Comparison of ENCODE assay signal across 8 mouse cellular contexts in the genomic region with DNA sequence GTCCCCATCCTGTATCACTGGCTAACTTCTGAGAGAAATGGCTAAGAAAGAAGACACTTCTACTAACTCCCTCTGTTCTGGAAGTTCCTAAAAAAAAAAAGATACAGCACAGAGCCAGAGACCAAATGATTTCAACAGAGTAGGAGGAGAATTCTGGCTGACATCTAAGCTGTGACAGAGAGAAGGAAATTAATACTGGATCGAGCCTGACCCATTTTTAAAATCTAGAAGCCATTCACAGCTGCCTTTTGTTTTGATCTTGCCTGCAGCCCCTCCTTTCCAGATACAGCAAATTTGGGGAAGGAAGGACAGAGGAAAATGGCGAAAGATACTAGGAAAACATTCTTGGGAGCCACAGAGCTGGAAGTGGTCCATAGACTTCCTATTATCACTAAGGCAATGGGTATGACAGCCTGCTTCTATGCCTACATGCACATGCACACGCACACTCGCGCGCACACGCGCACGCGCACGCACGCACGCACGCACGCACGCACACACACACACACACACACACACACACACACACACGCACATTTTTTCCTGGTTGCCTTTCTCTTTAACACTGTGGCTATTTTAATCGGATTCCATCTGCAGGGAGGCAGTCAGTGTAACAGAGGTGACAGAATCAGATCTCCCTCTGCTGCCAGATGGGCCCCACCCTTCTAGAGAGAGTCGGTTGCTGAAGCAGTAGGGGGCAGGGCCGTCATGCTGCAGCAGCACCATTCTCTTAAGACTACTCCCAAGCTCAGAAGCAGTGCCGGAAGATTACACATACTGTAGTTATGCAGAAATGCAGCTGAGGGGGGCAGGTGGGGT. TPM values are rescaled to one million over a fixed set of nuclear protein-coding genes. Genes with fewer than 3 reads are reported as not detected.
DNase-seq lines count a peak whose midpoint lies in the region; ATAC-seq and TF ChIP-seq lines count a peak whose summit lies in the region.

No protein-coding gene starts in this region.

- H3K9ac ChIP-seq in kidney, embryonic 14.5 days (ENCODE audit: low read depth, low read length) = peak overlapping the region; percentile 4; the same call in 1 of the 2 replicates
- peak overlapping the region; percentile 4; the same call in 1 of the 2 replicates for H3K9ac ChIP-seq in liver, embryonic 11.5 days (ENCODE audit: low read depth, low read length)
- peak overlapping the region; percentile 43 for H3K9ac ChIP-seq in neural tube, embryonic 12.5 days

- H3K27me3 ChIP-seq in kidney, embryonic 14.5 days (ENCODE audit: control insufficient read depth, insufficient read depth, low read length) = no peaks in the 10 kb centered on the region; the same call in 1 of the 2 replicates
- no peaks in the 10 kb centered on the region for H3K27me3 ChIP-seq in liver, embryonic 11.5 days (replicated peaks; ENCODE audit: control insufficient read depth, insufficient read depth, low read length)
- peaks cover 3% of the 10 kb centered on the region for H3K27me3 ChIP-seq in neural tube, embryonic 12.5 days (replicated peaks)

- no peak; the same call in none of the 2 replicates for TF ChIP-seq POLR2A in cortical plate, adult 2 months (IDR thresholded peaks at IDR 0.05; ENCODE audit: extremely low read depth, insufficient read depth, low read length)

- H3K36me3 ChIP-seq in kidney, embryonic 14.5 days (ENCODE audit: control insufficient read depth, insufficient read depth, low read length) = 0 out of 2 replicates have a peak, but pooled peaks cover 2% of the 10 kb centered on the region
- H3K36me3 ChIP-seq in liver, embryonic 11.5 days (ENCODE audit: control insufficient read depth, insufficient read depth, low read length) = no peaks in the 10 kb centered on the region
- peaks cover 3% of the 10 kb centered on the region; the same call in 1 of the 2 replicates for H3K36me3 ChIP-seq in neural tube, embryonic 12.5 days

- ATAC-seq in kidney, embryonic 14.5 days (ENCODE audit: low FRiP score, low TSS enrichment) = peak; percentile 17; the same call in 1 of the 2 replicates
- ATAC-seq in liver, embryonic 11.5 days (replicated peaks; ENCODE audit: low FRiP score) = peak; percentile 56
- ATAC-seq in neural tube, embryonic 12.5 days (ENCODE audit: low FRiP score, low read depth) = no peak
- ATAC-seq in monocyte, adult 5-6 weeks (replicated peaks; ENCODE audit: insufficient number of reproducible peaks, low FRiP score, low TSS enrichment, poor library complexity, severe bottlenecking) = no peak

- H3K4me3 ChIP-seq in cortical plate, adult 2 months (ENCODE audit: insufficient read depth, low read length) = peak overlapping the region; percentile 87
- H3K4me3 ChIP-seq in kidney, embryonic 14.5 days (ENCODE audit: low read length) = peak overlapping the region; percentile 15
- peak overlapping the region; percentile 35 for H3K4me3 ChIP-seq in liver, embryonic 11.5 days (ENCODE audit: low read depth, low read length)
- H3K4me3 ChIP-seq in neural tube, embryonic 12.5 days = peak overlapping the region; percentile 91

- H3K9me3 ChIP-seq in kidney, embryonic 14.5 days (ENCODE audit: control insufficient read depth, low read length) = no peaks in the 10 kb centered on the region
- no peaks in the 10 kb centered on the region for H3K9me3 ChIP-seq in liver, embryonic 11.5 days (ENCODE audit: control insufficient read depth, low read length)
- no peaks in the 10 kb centered on the region for H3K9me3 ChIP-seq in neural tube, embryonic 12.5 days

- DNase-seq in ovary, adult 18-20 months (ENCODE audit: low spot score) = peak; percentile 30
- DNase-seq in ovary, postnatal 14 days (ENCODE audit: low spot score) = no peak
- peak; percentile 98 for DNase-seq in heart, adult 11 months
- DNase-seq in liver, embryonic 11.5 days (ENCODE audit: low spot score) = no peak

- peak overlapping the region; percentile 63 for H3K4me2 ChIP-seq in kidney, embryonic 14.5 days (replicated peaks; ENCODE audit: low read depth, low read length)
- H3K4me2 ChIP-seq in liver, embryonic 11.5 days = peak overlapping the region; percentile 77
- peak overlapping the region; percentile 81 for H3K4me2 ChIP-seq in neural tube, embryonic 12.5 days (replicated peaks)

- H3K27ac ChIP-seq in cortical plate, adult 2 months (ENCODE audit: insufficient read depth, low read length) = peak overlapping the region; percentile 84
- H3K27ac ChIP-seq in kidney, embryonic 14.5 days (ENCODE audit: low read depth, low read length) = peak overlapping the region; percentile 26; the same call in 1 of the 2 replicates
- no peak overlapping the region for H3K27ac ChIP-seq in liver, embryonic 11.5 days (ENCODE audit: low read depth, low read length)
- H3K27ac ChIP-seq in neural tube, embryonic 12.5 days = peak overlapping the region; percentile 29

- H3K4me1 ChIP-seq in cortical plate, adult 2 months (ENCODE audit: control insufficient read depth, insufficient read depth, low read length) = peaks cover 21% of the 10 kb centered on the region
- H3K4me1 ChIP-seq in kidney, embryonic 14.5 days (ENCODE audit: control insufficient read depth, insufficient read depth, low read length) = peaks cover 27% of the 10 kb centered on the region
- peaks cover 38% of the 10 kb centered on the region for H3K4me1 ChIP-seq in liver, embryonic 11.5 days (replicated peaks; ENCODE audit: control insufficient read depth, insufficient read depth, low read length)
- H3K4me1 ChIP-seq in neural tube, embryonic 12.5 days = peaks cover 39% of the 10 kb centered on the region

- TF ChIP-seq CTCF in cortical plate, adult 2 months (IDR thresholded peaks at IDR 0.05; ENCODE audit: extremely low read depth, insufficient read depth, low read length) = no peak

- WGBS in kidney, embryonic 14.5 days = 61% methylated on average over 21 of the region's 21 CpGs
- 50% methylated on average over 21 of the region's 21 CpGs for WGBS in liver, embryonic 11.5 days
- WGBS in neural tube, embryonic 12.5 days = 74% methylated on average over 21 of the region's 21 CpGs

RNA-seq across cellular contexts. Expression of gene Cry2, which starts 2.9 kb away (rescaled TPM):
- 99.9 and 108 TPM in 2 replicates for polyA plus RNA-seq in cortical plate, adult 2 months (2012; rRNA removed)
- 13.8 and 21.3 TPM in 2 replicates for polyA plus RNA-seq in kidney, embryonic 14.5 days (2014; fragmentation: Nextera tagmentation; extraction: Ambion mirVana)
- 20.6 and 22.5 TPM in 2 replicates for polyA plus RNA-seq in liver, embryonic 11.5 days (2014; fragmentation: Nextera tagmentation; extraction: Ambion mirVana)
- polyA plus RNA-seq in neural tube, embryonic 12.5 days (2016; fragmentation: Nextera tagmentation; extraction: Ambion mirVana) = 32.7 and 33.6 TPM in 2 replicates
- total RNA-seq in monocyte, adult 5-6 weeks (2017) = 4.2 to 10.6 TPM (median 7.3 TPM) in 3 replicates

RNA-seq across cellular contexts. Expression of gene Slc35c1, which starts 29.4 kb away (rescaled TPM):
- 14.0 and 14.2 TPM in 2 replicates for polyA plus RNA-seq in cortical plate, adult 2 months (2012; rRNA removed)
- polyA plus RNA-seq in kidney, embryonic 14.5 days (2014; fragmentation: Nextera tagmentation; extraction: Ambion mirVana) = 6.9 and 13.6 TPM in 2 replicates
- polyA plus RNA-seq in liver, embryonic 11.5 days (2014; fragmentation: Nextera tagmentation; extraction: Ambion mirVana) = 26.8 and 27.4 TPM in 2 replicates
- polyA plus RNA-seq in neural tube, embryonic 12.5 days (2016; fragmentation: Nextera tagmentation; extraction: Ambion mirVana) = 10.1 and 11.6 TPM in 2 replicates
- total RNA-seq in monocyte, adult 5-6 weeks (2017) = 9.0 to 24.2 TPM (median 15.1 TPM) in 3 replicates

RNA-seq across cellular contexts. Expression of gene Mapk8ip1, which starts 29.9 kb away (rescaled TPM):
- polyA plus RNA-seq in cortical plate, adult 2 months (2012; rRNA removed) = 320 and 321 TPM in 2 replicates
- polyA plus RNA-seq in kidney, embryonic 14.5 days (2014; fragmentation: Nextera tagmentation; extraction: Ambion mirVana) = 15.6 and 20.8 TPM in 2 replicates
- 4.9 and 6.3 TPM in 2 replicates for polyA plus RNA-seq in liver, embryonic 11.5 days (2014; fragmentation: Nextera tagmentation; extraction: Ambion mirVana)
- polyA plus RNA-seq in neural tube, embryonic 12.5 days (2016; fragmentation: Nextera tagmentation; extraction: Ambion mirVana) = 144 and 154 TPM in 2 replicates
- not detected in 3 replicates for total RNA-seq in monocyte, adult 5-6 weeks (2017)

RNA-seq across cellular contexts. Expression of gene 1700029I15Rik, which starts 48.6 kb away (rescaled TPM):
- polyA plus RNA-seq in cortical plate, adult 2 months (2012; rRNA removed) = 4.2 and 4.4 TPM in 2 replicates
- polyA plus RNA-seq in kidney, embryonic 14.5 days (2014; fragmentation: Nextera tagmentation; extraction: Ambion mirVana) = 2.1 and 2.5 TPM in 2 replicates
- polyA plus RNA-seq in liver, embryonic 11.5 days (2014; fragmentation: Nextera tagmentation; extraction: Ambion mirVana) = 0.81 and 1.7 TPM in 2 replicates
- 5.8 and 7.3 TPM in 2 replicates for polyA plus RNA-seq in neural tube, embryonic 12.5 days (2016; fragmentation: Nextera tagmentation; extraction: Ambion mirVana)
- total RNA-seq in monocyte, adult 5-6 weeks (2017) = 1.6 to 6.7 TPM (median 4.8 TPM) in 3 replicates

RNA-seq across cellular contexts. Expression of gene Large2, which starts 56.3 kb away (rescaled TPM):
- polyA plus RNA-seq in cortical plate, adult 2 months (2012; rRNA removed) = 0.31 and 0.59 TPM in 2 replicates
- polyA plus RNA-seq in kidney, embryonic 14.5 days (2014; fragmentation: Nextera tagmentation; extraction: Ambion mirVana) = 24.0 and 33.3 TPM in 2 replicates
- polyA plus RNA-seq in liver, embryonic 11.5 days (2014; fragmentation: Nextera tagmentation; extraction: Ambion mirVana) = 4.2 and 5.4 TPM in 2 replicates
- polyA plus RNA-seq in neural tube, embryonic 12.5 days (2016; fragmentation: Nextera tagmentation; extraction: Ambion mirVana) = 1.8 and 2.6 TPM in 2 replicates
- not detected in 3 replicates for total RNA-seq in monocyte, adult 5-6 weeks (2017)

Comparison
In these comparisons a context has a peak if more than half of its experiments do, and no peak if none do; other contexts are left out.
1. DNase-seq: peak in ovary, adult 18-20 months (single experiment) and heart, adult 11 months (single experiment); none in ovary, postnatal 14 days (single experiment) and liver, embryonic 11.5 days (single experiment).
2. H3K4me3 ChIP-seq: peak in every context shown above with its lines; median percentile 91 in neural tube, embryonic 12.5 days; 87 in cortical plate, adult 2 months; 35 in liver, embryonic 11.5 days; 15 in kidney, embryonic 14.5 days.
3. ATAC-seq: peak in kidney, embryonic 14.5 days (single experiment) and liver, embryonic 11.5 days (single experiment); none in neural tube, embryonic 12.5 days (single experiment) and monocyte, adult 5-6 weeks (single experiment).
4. Peak in every context shown above with its lines, with median percentiles within 50 percentile points of each other: H3K4me2 ChIP-seq and H3K9ac ChIP-seq.